Mouse (Mus musculus) neural tube, embryonic 12.5 days (tissue): Measurements from ENCODE around the gene Slc6a19. TPM values are rescaled to one million over a fixed set of nuclear protein-coding genes. Genes with fewer than 3 reads are reported as not detected.

Experiments used
- ATAC-seq: fragments of 200-750 bp; cut with Nextera tagmentation; 2 replicates; pipeline ENCODE4 v1.8.0; 2017; ENCODE audit warnings: low read depth, mild to moderate bottlenecking, moderate TSS enrichment, moderate library complexity; ENCODE audit not compliant: low FRiP score
- H3K27ac ChIP-seq: fragments of 300-500 bp; sonication (generic); 2 replicates; pipeline ENCODE4 v1.5.1; 2016
- H3K27me3 ChIP-seq: fragments of 300-500 bp; sonication (generic); replicated peaks from 2 replicates; pipeline ENCODE4 v1.6.1; 2016; ENCODE audit warnings: mild to moderate bottlenecking
- H3K36me3 ChIP-seq: fragments of 300-500 bp; sonication (generic); 2 replicates; pipeline ENCODE4 v1.6.1; 2016; ENCODE audit warnings: mild to moderate bottlenecking
- H3K4me1 ChIP-seq: fragments of 300-500 bp; sonication (generic); 2 replicates; pipeline ENCODE4 v1.6.1; 2016
- H3K4me2 ChIP-seq: fragments of 300-500 bp; sonication (generic); replicated peaks from 2 replicates; pipeline ENCODE4 v1.6.1; 2016; ENCODE audit warnings: mild to moderate bottlenecking
- H3K4me3 ChIP-seq: fragments of 300-500 bp; sonication (generic); 2 replicates; pipeline ENCODE4 v1.5.1; 2016
- H3K9ac ChIP-seq: fragments of 300-500 bp; sonication (generic); 2 replicates; pipeline ENCODE4 v1.6.1; 2016; ENCODE audit warnings: mild to moderate bottlenecking
- H3K9me3 ChIP-seq: fragments of 300-500 bp; sonication (generic); 2 replicates; pipeline ENCODE4 v1.6.1; 2016; ENCODE audit warnings: mild to moderate bottlenecking
- WGBS: fragments of 180-500 bp; shearing (Covaris S2); methylation state at CpG from one replicate; pipeline ENCODE4 v1.1.7; 2016; 5-methylcytosine and 5-hydroxymethylcytosine counted together
- polyA plus RNA-seq: library from polyadenylated mRNA; unstranded; fragments of >200 nt; fragmentation: Nextera tagmentation; extraction: Ambion mirVana; gene quantifications from 2 replicates; pipeline ENCODE4 v1.2.1, GENCODE M21; 2016

The Slc6a19 gene
- polyA plus RNA-seq, 1 experiment from 2014 or later, result 0.23 TPM

DNA sequence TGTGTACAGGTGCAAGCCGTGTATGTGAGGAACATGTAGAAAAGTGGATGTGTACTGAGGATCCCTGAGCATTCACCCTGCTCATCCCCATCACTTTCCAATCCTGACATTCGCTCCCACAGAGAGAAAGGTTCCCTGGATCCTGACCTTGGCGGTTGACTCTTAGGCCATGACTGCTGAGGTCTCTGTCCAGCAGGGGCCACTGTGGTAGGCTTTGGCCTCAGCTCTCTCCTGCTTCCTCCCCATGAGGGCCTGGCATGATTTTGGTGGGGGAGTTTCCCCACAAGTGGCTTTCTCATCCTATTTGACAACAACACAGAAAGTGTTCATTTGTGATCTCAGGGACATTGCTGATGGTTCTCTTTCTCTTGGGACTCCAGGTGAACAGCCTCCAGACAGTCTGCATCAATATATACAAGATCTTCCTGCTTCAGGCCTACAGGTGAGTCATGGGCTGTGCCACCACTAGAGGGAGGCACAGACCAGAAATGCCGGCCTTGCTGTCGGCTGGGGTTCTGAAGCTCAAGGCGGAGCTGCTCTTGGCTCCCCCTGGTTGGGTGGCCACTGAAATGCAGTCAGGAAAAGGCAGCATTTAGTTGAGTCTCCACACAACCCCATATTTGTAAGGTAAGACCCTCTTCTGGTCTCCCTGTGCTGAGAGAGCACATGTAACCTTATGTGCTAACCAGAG, 58.1 kb downstream of the Slc6a19 start:
- ATAC-seq, result 0 out of 2 replicates have a peak, but pooled peaks have one; percentile 56
- no peak overlapping the region for H3K4me2 ChIP-seq
- H3K4me1 ChIP-seq, result 0 out of 2 replicates have a peak, but pooled peaks cover 2% of the 10 kb centered on the region
- no peak overlapping the region for H3K9ac ChIP-seq
- no peak overlapping the region for H3K27ac ChIP-seq
- H3K27me3 ChIP-seq, result no peaks in the 10 kb centered on the region
- peaks cover 12% of the 10 kb centered on the region; the same call in 1 of the 2 replicates for H3K36me3 ChIP-seq
- 43% methylated on average over 6 of the region's 6 CpGs for WGBS
- no peak overlapping the region for H3K4me3 ChIP-seq
- H3K9me3 ChIP-seq, result no peaks in the 10 kb centered on the region

DNA sequence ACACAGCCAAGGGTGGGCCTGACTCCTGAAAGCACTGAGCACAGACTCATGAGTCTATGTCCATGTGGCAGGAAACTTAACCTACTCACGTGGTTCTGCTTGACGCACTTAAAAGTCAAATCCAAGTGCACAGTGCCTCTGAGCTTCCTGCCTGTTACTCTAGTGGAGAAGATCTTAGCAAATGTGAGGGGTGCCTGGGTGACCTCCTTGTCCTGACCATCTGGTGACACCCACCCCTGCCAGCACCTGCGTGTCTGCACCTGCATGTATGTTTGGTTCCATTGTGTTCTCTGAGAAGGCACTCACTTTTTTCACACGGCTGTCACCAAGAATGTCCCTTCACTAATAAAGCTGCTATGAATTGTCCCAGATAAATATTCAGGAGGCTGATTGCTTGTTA, 63.4 kb downstream of the Slc6a19 start:
- 88% methylated on average over 4 of the region's 4 CpGs for WGBS
- H3K27ac ChIP-seq, result no peak overlapping the region
- no peaks in the 10 kb centered on the region for H3K27me3 ChIP-seq
- H3K36me3 ChIP-seq, result no peaks in the 10 kb centered on the region
- H3K4me3 ChIP-seq, result no peak overlapping the region
- 0 out of 2 replicates have a peak, but pooled peaks cover 2% of the 10 kb centered on the region for H3K4me1 ChIP-seq
- H3K9me3 ChIP-seq, result no peaks in the 10 kb centered on the region
- no peak overlapping the region for H3K4me2 ChIP-seq
- H3K9ac ChIP-seq, result no peak overlapping the region
- no peak for ATAC-seq

- Histone ChIP-seq H3K9ac (no peak overlapping the region), H3K9me3 (no peaks in the 10 kb centered on the region), H3K4me3 (no peak overlapping the region), H3K27ac (no peak overlapping the region), H3K4me2 (no peak overlapping the region), H3K27me3 (no peaks in the 10 kb centered on the region), H3K36me3 (peaks cover 15% of the 10 kb centered on the region), H3K4me1 (0 out of 2 replicates have a peak, but pooled peaks cover 2% of the 10 kb centered on the region)
- no peak for ATAC-seq
- WGBS, result 85% methylated on average over 5 of the region's 6 CpGs
Observed at GRCm38 (mm10) chr13:73637826-73638225, 66.8 kb downstream of the Slc6a19 start.

- ATAC-seq, result no peak
- H3K9me3 ChIP-seq, result no peaks in the 10 kb centered on the region
- no peak overlapping the region for H3K9ac ChIP-seq
- no peak overlapping the region for H3K4me3 ChIP-seq
- peaks cover 15% of the 10 kb centered on the region for H3K36me3 ChIP-seq
- no peak overlapping the region for H3K4me2 ChIP-seq
- WGBS, result 93% methylated on average over 3 of the region's 3 CpGs
- no peak overlapping the region for H3K27ac ChIP-seq
- no peaks in the 10 kb centered on the region for H3K27me3 ChIP-seq
- peaks cover 7% of the 10 kb centered on the region for H3K4me1 ChIP-seq
Observed at GRCm38 (mm10) chr13:73631837-73632236, 72.8 kb downstream of the Slc6a19 start.

Other genes with a start within 250 kb of the Slc6a19 start
- 59.0 and 60.4 TPM in 2 replicates for gene Lpcat1, start 237.7 kb downstream of the Slc6a19 start, polyA plus RNA-seq
- 0.06 and 0.17 TPM in 2 replicates for gene Slc6a3, start 168.1 kb downstream of the Slc6a19 start, polyA plus RNA-seq
- gene Clptm1l, start 100.9 kb downstream of the Slc6a19 start, polyA plus RNA-seq, result 124 and 134 TPM in 2 replicates
- 5.6 and 6.1 TPM in 2 replicates for gene Tert, start 78.0 kb downstream of the Slc6a19 start, polyA plus RNA-seq
- not detected in 2 replicates for gene Slc6a18, start 26.8 kb downstream of the Slc6a19 start, polyA plus RNA-seq
- gene Slc12a7, start 28.2 kb upstream of the Slc6a19 start, polyA plus RNA-seq, result 31.3 and 32.6 TPM in 2 replicates
- gene Nkd2, start 142.8 kb upstream of the Slc6a19 start, polyA plus RNA-seq, result 10.9 and 12.6 TPM in 2 replicates
- 27.0 and 28.9 TPM in 2 replicates for gene Trip13, start 232.9 kb upstream of the Slc6a19 start, polyA plus RNA-seq
- gene Brd9, start 232.9 kb upstream of the Slc6a19 start, polyA plus RNA-seq, result 78.2 and 83.4 TPM in 2 replicates